Mouse (Mus musculus): ENCODE measurements at regions not wholly inside any gene's neighbourhood (a gene's known extent, or its start where the extent isn't known, plus 50 kb on each side); places are given as distances from the start of the nearest gene placed in this dataset.

DNA sequence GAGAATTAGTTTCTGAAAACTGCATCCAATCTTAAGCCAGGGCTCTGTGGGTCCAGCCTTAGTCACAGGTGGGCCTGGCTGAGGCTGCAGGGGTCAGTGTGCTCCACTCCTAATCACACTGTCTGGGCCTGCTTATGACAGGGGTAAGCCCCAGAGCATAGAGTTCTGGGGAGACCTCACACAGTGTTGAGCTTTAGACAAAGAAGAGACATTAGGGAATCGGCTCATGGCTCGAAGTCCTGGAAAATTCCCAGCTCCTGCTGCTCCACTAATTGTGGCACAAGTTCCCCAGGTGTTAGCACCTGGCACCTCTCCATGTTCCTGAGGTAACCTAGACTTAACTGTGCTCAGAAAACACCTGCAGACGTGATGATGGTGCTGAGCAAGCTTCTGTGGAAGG, 115.8 kb downstream of the Thbs2 start:
- TF ChIP-seq CTCF (IDR thresholded peaks at IDR 0.05; ENCODE audit: low read depth, low read length) (no peak), GATA2 (IDR thresholded peaks at IDR 0.05; ENCODE audit: borderline replicate concordance, low read depth, low read length) (no peak)
